Mouse (Mus musculus): Measurements from ENCODE around the gene Foxred2. TPM values are rescaled to one million over a fixed set of nuclear protein-coding genes. Genes with fewer than 3 reads are reported as not detected.

The Foxred2 gene
- polyA plus RNA-seq, 1 experiment from 2014 or later = 0.24 TPM

DNA sequence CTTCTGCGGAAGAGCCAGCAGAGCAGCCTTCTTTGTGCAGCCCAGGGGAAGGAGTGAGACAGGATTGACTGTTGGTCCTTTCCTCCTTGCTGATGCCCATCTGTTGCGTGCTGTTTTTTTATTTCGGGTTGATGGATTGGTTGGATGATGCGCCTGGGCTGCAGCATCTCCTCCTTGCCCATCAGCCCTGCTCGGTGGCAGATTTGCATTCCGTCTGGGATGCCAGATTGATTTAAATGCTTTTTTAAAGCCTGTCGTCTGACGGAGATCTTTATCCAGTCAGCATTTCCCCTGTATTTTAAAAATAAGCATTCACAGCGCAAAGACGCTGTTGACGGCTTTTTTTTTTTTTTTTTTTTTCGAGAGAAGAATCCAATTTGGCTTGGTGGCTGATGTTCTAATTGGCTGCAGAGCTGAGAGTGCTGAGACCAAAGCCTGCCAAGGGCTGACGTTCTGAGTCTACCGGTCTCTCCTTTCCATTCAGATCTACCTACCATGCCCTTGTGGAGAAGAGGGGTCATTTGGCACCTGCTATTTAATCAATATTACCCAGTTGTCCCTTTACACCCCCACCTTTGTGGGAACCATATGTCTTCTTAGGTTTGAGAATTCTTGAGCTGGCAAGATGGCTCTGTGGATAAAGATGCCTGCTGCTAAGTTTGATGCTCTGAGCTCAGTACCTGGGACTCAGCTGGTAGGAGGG lies 20.7 kb downstream of the Foxred2 start:
- WGBS = 79% methylated on average over 14 of the region's 14 CpGs
- no peak for ATAC-seq

DNA sequence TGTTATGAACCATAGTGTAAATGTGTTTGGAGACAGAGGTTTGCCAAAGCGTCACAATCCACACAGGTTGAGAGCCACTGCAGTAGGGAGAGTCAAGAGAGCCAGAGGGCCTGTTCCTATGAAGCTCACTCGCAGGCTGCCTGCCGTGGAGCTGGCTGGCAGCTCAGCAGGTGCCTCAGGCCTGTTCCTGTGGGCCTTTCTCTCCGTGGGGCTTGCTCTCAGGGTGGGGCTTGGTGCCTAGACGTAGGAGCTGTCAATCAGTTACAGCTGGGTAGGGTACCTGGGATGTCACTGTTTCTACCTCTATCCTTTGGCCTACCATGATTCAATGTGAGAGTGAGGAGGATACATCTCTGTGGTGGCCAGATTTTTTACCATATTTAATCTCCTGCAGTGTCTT lies 21.6 kb downstream of the Foxred2 start:
- Histone ChIP-seq H3K27me3 (replicated peaks; ENCODE audit: insufficient read depth, low read length) (no peaks in the 10 kb centered on the region), H3K36me3 (ENCODE audit: insufficient read depth, low read length) (no peaks in the 10 kb centered on the region), H3K4me1 (ENCODE audit: insufficient read depth, low read depth, low read length) (no peaks in the 10 kb centered on the region), H3K9ac (replicated peaks; ENCODE audit: low read depth) (no peak overlapping the region), H3K9me3 (ENCODE audit: low read length) (no peaks in the 10 kb centered on the region), H3K4me3 (ENCODE audit: low read depth, low read length) (no peak overlapping the region), H3K27ac (ENCODE audit: low read length) (no peak overlapping the region), H3K4me2 (replicated peaks; ENCODE audit: low read depth, low read length) (no peak overlapping the region)
- 53% methylated on average over 5 of the region's 5 CpGs for WGBS
- no peak for ATAC-seq
- no peak for TF ChIP-seq EP300 (IDR thresholded peaks at IDR 0.05)
- TF ChIP-seq CTCF (IDR thresholded peaks at IDR 0.05) = no peak
- no peak for DNase-seq (ENCODE audit: low spot score)

More for the DNA sequence above, 20.7 kb downstream of the Foxred2 start:
- DNase-seq (ENCODE audit: low spot score) = no peak
- Histone ChIP-seq H3K27me3 (replicated peaks; ENCODE audit: insufficient read depth, low read length) (no peaks in the 10 kb centered on the region), H3K4me3 (ENCODE audit: low read depth, low read length) (no peak overlapping the region), H3K4me2 (replicated peaks; ENCODE audit: low read depth, low read length) (no peak overlapping the region), H3K36me3 (ENCODE audit: insufficient read depth, low read length) (no peaks in the 10 kb centered on the region), H3K27ac (ENCODE audit: low read length) (no peak overlapping the region), H3K9ac (replicated peaks; ENCODE audit: low read depth) (no peak overlapping the region), H3K9me3 (ENCODE audit: low read length) (no peaks in the 10 kb centered on the region), H3K4me1 (ENCODE audit: insufficient read depth, low read depth, low read length) (no peaks in the 10 kb centered on the region)
- TF ChIP-seq CTCF (IDR thresholded peaks at IDR 0.05) (no peak), EP300 (IDR thresholded peaks at IDR 0.05) (no peak)

DNA sequence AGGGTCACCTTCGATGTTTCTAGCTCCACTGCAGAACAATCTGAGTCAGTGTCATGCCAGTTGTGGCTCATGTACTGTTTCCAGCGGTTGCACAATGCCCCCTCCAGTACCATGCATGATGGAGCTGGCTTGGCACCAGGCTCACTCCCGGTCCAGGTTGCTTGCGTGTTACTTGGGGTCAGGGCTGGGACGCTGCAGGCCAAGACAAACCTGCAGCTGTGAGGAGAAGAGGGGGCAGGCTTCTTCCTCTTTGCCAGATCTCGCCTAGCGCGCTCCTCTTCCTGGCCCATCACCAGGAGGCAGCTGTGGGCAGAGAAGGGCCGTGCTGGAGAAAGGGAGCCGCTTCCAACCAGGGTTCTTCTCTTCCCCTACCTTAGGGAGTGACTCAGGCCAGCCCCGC lies 22.2 kb downstream of the Foxred2 start:
- Histone ChIP-seq H3K9me3 (ENCODE audit: low read length) (no peaks in the 10 kb centered on the region), H3K4me1 (ENCODE audit: insufficient read depth, low read depth, low read length) (no peaks in the 10 kb centered on the region; the same call in 1 of the 2 replicates), H3K4me3 (ENCODE audit: low read depth, low read length) (no peak overlapping the region), H3K27ac (ENCODE audit: low read length) (no peak overlapping the region), H3K4me2 (replicated peaks; ENCODE audit: low read depth, low read length) (no peak overlapping the region), H3K9ac (replicated peaks; ENCODE audit: low read depth) (no peak overlapping the region), H3K36me3 (ENCODE audit: insufficient read depth, low read length) (no peaks in the 10 kb centered on the region), H3K27me3 (replicated peaks; ENCODE audit: insufficient read depth, low read length) (no peaks in the 10 kb centered on the region)
- no peak for DNase-seq (ENCODE audit: low spot score)
- TF ChIP-seq CTCF (IDR thresholded peaks at IDR 0.05) = no peak
- TF ChIP-seq EP300 (IDR thresholded peaks at IDR 0.05) = no peak
- no peak for ATAC-seq
- 68% methylated on average over 10 of the region's 11 CpGs for WGBS

DNA sequence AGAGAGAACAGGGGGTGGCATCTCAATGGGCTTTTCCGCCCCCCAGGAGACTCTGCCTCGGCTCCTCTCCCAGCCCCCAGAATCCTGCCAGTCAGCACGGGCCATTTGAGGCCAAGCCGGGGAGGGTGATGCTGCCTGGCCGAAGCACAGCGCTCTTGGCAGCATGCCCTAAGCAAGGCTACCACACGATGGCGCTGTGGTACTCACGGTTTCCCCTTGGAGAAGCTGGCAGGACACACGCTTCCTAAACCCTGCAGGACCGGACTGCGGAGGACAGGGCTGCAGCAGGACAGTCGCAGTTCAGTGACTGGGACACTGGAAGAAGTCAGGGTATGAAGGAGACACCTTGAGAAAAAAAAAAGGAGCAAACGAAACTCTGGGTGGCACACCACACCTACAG lies 22.8 kb downstream of the Foxred2 start:
- Histone ChIP-seq H3K27me3 (replicated peaks; ENCODE audit: insufficient read depth, low read length) (no peaks in the 10 kb centered on the region), H3K4me2 (replicated peaks; ENCODE audit: low read depth, low read length) (no peak overlapping the region), H3K9ac (replicated peaks; ENCODE audit: low read depth) (no peak overlapping the region), H3K36me3 (ENCODE audit: insufficient read depth, low read length) (no peaks in the 10 kb centered on the region), H3K27ac (ENCODE audit: low read length) (no peak overlapping the region), H3K9me3 (ENCODE audit: low read length) (no peaks in the 10 kb centered on the region), H3K4me1 (ENCODE audit: insufficient read depth, low read depth, low read length) (no peaks in the 10 kb centered on the region; the same call in 1 of the 2 replicates), H3K4me3 (ENCODE audit: low read depth, low read length) (no peak overlapping the region)
- under 1% methylated on average over 14 of the region's 14 CpGs for WGBS
- TF ChIP-seq CTCF (IDR thresholded peaks at IDR 0.05) = peak; percentile 99
- no peak for TF ChIP-seq EP300 (IDR thresholded peaks at IDR 0.05)
- peak; percentile 94 for DNase-seq (ENCODE audit: low spot score)
- ATAC-seq = peak; percentile 34

DNA sequence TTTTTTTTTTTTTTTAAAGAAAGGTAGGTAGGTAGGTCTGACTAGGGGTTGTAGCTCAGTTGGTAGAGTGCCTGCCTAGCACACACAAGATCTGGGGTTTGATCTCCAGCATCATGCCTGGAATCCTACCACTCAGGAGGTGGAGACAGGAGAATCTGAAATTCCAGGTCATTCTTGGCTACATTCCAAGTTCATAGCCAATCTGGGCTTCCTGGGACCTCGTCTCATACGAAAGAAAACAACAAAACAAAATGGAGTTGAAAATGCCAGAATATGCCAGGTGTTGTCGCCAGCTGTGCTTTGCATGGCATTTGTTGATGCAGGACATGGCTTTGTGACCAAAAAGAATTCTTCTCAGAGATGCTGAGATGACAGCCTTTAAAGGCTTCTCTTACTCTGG lies 23.3 kb downstream of the Foxred2 start:
- Histone ChIP-seq H3K4me1 (ENCODE audit: insufficient read depth, low read depth, low read length) (no peaks in the 10 kb centered on the region; the same call in 1 of the 2 replicates), H3K27me3 (replicated peaks; ENCODE audit: insufficient read depth, low read length) (no peaks in the 10 kb centered on the region), H3K4me2 (replicated peaks; ENCODE audit: low read depth, low read length) (no peak overlapping the region), H3K27ac (ENCODE audit: low read length) (no peak overlapping the region), H3K4me3 (ENCODE audit: low read depth, low read length) (no peak overlapping the region), H3K9ac (replicated peaks; ENCODE audit: low read depth) (no peak overlapping the region), H3K36me3 (ENCODE audit: insufficient read depth, low read length) (no peaks in the 10 kb centered on the region), H3K9me3 (ENCODE audit: low read length) (no peaks in the 10 kb centered on the region)
- ATAC-seq (no peak), DNase-seq (ENCODE audit: low spot score) (no peak)
- no peak for TF ChIP-seq EP300 (IDR thresholded peaks at IDR 0.05)
- no peak for TF ChIP-seq CTCF (IDR thresholded peaks at IDR 0.05)
- whole genome bisulfite sequencing = 53% methylated on average over 3 of the region's 3 CpGs

DNA sequence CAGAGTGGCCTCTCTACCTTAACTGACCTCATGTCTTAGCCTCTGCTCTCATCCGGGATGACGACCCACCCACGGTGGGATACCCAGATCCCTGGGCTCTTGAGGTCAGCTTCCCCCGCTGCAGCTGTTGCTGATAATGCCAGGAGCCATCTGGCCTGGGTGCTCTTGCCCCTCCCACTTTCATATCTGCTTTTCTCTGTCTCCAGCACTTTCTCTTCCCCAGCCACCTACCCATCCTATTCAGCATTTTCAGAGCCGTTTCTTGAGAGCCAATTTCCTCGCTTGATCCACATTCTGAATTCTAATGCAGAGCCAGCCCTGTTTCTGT lies 24.9 kb downstream of the Foxred2 start:
- H3K9me3 ChIP-seq (ENCODE audit: low read length) = no peaks in the 10 kb centered on the region
- ATAC-seq = no peak
- DNase-seq (ENCODE audit: low spot score) = no peak
- no peak overlapping the region for H3K27ac ChIP-seq (ENCODE audit: low read length)
- no peaks in the 10 kb centered on the region for H3K36me3 ChIP-seq (ENCODE audit: insufficient read depth, low read length)
- TF ChIP-seq CTCF (IDR thresholded peaks at IDR 0.05) (no peak), EP300 (IDR thresholded peaks at IDR 0.05) (no peak)
- peaks cover 6% of the 10 kb centered on the region for H3K4me1 ChIP-seq (ENCODE audit: insufficient read depth, low read depth, low read length)
- H3K4me3 ChIP-seq (ENCODE audit: low read depth, low read length) = no peak overlapping the region
- H3K27me3 ChIP-seq (replicated peaks; ENCODE audit: insufficient read depth, low read length) = no peaks in the 10 kb centered on the region
- H3K9ac ChIP-seq (replicated peaks; ENCODE audit: low read depth) = no peak overlapping the region
- WGBS = 46% methylated on average over 6 of the region's 6 CpGs
- no peak overlapping the region for H3K4me2 ChIP-seq (replicated peaks; ENCODE audit: low read depth, low read length)
